Mouse (Mus musculus): ENCODE data around the gene Fam50b. TPM values are rescaled to one million over a fixed set of nuclear protein-coding genes. Genes with fewer than 3 reads are reported as not detected.

Fam50b gene
- not detected for polyA plus RNA-seq (2021)

DNA sequence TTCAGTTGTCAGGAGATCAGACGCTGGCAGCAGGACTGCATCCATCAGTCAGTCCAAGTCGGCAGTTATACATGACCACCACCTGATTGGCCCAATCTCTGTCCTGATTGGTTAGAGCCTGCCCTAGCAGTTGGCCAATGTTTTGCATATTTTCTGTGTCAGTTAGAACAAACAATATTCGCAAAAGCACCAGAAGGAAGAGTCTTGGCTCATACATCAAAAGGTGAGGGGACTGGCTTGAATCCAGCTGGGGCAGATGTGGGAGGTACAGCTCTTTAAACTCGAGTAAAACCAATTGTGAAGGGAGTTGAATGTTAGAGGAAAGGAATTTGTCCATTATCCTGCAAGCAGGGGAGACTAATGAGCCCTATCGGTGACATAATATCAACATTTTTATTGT, at the start of gene Fam50b:
Fam50b (plus strand) TSS at position 165 of the 400 bp plus-strand sequence.
- ATAC-seq (no peak), DNase-seq (ENCODE audit: low read depth, low spot score) (no peak)
- ChIA-PET POLR2A (interaction anchor here (0.9 to 1.6 kb wide), 2 partner anchors 12 to 82 kb away, joined by 3 to 4 read pairs; no protein-coding TSS in a partner anchor), CTCF (interaction anchor here (1.0 to 2.1 kb wide), 3 partner anchors 9 to 54 kb away, joined by 3 to 6 read pairs (median 4); no protein-coding TSS in a partner anchor)
- no peaks in the 10 kb centered on the region for H3K27me3 ChIP-seq
- no peak for TF ChIP-seq CTCF (IDR thresholded peaks at IDR 0.05)
- in situ Hi-C loops (cut with MboI; ENCODE audit: low pct_unique_long_range_greater_than_20kb): no loop called here

DNA sequence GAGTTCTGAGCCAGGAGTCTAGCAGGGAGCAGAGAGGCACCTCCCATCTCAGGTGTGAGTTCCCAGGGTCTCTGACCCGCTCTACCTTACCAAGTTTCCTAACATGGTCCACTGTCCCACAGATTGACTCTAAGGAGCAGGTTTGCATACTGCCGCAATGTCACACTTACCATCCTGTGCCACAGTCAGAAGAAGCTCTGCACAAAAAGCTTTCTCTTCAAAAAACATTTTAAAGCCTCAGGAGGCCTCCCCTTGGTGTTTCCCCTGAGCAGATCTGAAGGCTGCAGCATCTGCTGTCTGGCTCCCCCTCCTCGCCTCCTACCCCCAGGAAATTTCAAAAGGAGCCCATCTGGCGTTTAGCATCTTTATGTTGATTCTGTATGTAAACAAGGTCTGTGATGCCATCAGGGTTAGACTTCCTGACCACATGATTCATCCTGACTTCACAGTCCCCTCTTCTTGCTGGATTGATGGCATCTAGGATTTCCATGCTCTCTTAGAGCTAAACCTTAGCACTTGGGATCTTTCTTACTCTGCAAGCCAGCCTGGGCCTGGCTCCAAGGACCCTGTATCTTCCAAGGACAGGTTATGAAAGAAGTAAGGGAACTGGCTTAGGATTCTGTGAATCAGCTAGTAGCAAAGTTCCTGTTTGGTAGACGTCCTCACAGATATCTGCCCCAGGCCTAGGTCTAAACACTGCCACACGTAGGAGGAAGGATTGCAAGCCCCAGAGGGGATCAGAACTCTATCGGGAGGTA, 49.5 kb upstream of the Fam50b start:
- ATAC-seq: no peak
- in situ Hi-C loops (cut with MboI; ENCODE audit: low pct_unique_long_range_greater_than_20kb): no loop called here
- no peak for DNase-seq (ENCODE audit: low read depth, low spot score)
- no peak for TF ChIP-seq CTCF (IDR thresholded peaks at IDR 0.05)
- ChIA-PET CTCF (interaction anchor here (0.9 kb wide), 1 partner anchor 11 kb away, joined by 3 read pairs; no protein-coding TSS in a partner anchor), POLR2A (interaction anchor here (0.7 kb wide), 1 partner anchor 160 kb away, joined by 4 read pairs; no protein-coding TSS in a partner anchor)
- H3K27me3 ChIP-seq: no peaks in the 10 kb centered on the region

DNA sequence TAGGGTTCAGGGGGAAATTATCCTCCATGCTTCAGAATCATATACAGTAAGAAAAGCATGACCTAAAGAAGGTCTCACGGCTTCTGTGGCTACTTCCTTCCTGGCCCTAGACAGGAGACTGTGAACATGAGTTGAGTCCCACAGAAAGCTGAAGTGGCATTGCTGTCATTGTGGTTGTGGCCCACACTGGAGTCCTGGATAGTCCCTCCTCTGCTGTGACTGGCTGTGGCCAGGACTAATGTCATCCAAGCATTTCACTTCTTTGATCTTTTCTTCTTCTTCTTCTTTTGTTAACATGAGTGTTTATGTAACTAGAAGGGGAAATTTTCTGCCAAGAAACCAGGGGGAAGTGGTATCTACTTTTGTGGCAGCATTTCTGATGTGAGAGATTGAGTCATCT, 43.6 kb upstream of the Fam50b start:
- CTCF ChIA-PET: no interaction called here
- DNase-seq (ENCODE audit: low read depth, low spot score): no peak
- TF ChIP-seq CTCF (IDR thresholded peaks at IDR 0.05): no peak
- no peak for ATAC-seq
- POLR2A ChIA-PET: no interaction called here
- H3K27me3 ChIP-seq: no peaks in the 10 kb centered on the region
- in situ Hi-C loops (cut with MboI; ENCODE audit: low pct_unique_long_range_greater_than_20kb): no loop called here

DNA sequence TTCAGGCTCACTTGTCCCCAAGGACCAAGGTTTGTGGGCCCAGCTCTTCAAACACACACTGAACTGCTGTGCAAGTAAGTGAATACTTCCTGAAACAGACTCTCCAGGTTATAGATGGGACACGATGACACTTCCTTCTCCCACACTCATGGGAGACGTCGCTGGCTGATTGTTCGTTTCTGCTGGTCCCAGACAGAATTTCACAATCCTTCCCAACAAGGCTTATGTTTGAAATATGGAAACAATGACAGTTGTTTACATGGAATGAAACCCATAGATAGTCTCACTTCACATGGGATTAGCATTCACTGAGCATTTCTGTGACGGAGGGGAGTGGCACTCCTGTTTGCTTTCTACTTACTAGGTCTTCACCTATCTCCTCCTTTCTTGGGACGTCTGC, 41.5 kb upstream of the Fam50b start:
- ATAC-seq (no peak), DNase-seq (ENCODE audit: low read depth, low spot score) (no peak)
- ChIA-PET POLR2A (interaction anchor here (0.9 kb wide), 1 partner anchor 41 kb away, joined by 3 read pairs; no protein-coding TSS in a partner anchor), CTCF (interaction anchor here (1.5 kb wide), 1 partner anchor 32 kb away, joined by 3 read pairs; no protein-coding TSS in a partner anchor)
- no peak for TF ChIP-seq CTCF (IDR thresholded peaks at IDR 0.05)
- in situ Hi-C loops (cut with MboI; ENCODE audit: low pct_unique_long_range_greater_than_20kb): no loop called here
- H3K27me3 ChIP-seq: no peaks in the 10 kb centered on the region

DNA sequence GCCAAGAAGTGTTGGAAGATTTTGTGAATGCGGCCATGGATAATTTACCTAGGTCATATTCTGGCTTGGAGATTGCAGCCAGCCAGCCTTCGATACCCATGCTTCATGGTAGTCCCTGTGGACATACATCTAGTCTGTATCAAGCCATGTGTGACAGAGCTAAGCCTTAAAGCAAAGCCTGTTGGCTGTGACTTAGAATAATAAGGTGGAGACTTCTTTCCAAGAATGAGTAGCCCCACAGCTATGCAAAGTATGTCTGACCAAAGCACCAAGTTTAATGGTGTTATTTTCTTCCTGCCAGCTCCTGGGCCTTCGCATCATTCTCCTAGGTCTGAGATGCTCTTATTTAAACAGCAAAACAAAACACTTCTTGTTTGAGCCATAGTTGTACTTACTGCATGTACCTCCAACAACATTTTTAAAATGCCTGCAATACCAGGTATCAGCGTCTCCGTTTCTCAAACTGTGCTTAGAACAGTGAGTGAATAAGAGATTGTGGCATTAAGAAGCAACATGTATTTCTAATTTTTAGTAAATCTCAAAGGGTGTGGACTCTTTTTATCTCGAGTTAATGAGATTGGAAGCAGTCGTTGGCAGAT, 37.8 kb upstream of the Fam50b start:
- ChIA-PET POLR2A (no interaction called here), CTCF (interaction anchor here (1.2 kb wide), 2 partner anchors 11 to 21 kb away, joined by 3 to 4 read pairs; no protein-coding TSS in a partner anchor)
- H3K27me3 ChIP-seq: no peaks in the 10 kb centered on the region
- DNase-seq (ENCODE audit: low read depth, low spot score): peak; percentile 79
- ATAC-seq: peak; percentile 90
- in situ Hi-C loops (cut with MboI; ENCODE audit: low pct_unique_long_range_greater_than_20kb): no loop called here
- TF ChIP-seq CTCF (IDR thresholded peaks at IDR 0.05): no peak

DNA sequence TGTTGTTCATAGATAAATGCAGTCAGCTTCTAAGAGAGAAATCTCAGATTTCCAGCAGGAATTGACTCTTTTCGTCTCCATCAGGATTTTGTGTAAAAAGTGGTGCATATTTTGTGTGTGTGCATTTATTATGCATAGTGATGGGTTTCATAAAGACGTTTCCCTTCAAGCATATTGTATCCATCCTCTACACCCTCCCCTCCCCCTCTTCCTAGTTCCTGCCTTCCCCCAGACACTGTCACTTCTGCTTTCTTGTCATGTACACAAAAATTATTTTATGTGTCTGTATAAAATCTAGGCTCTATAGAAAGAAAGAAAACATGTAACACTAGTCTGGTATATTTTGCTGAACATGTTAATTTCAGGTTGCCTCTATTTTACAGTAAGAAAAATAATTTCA, 34.6 kb upstream of the Fam50b start:
- ChIA-PET CTCF (no interaction called here), POLR2A (interaction anchor here (0.9 to 1.3 kb wide), 2 partner anchors 48 to 56 kb away, joined by 3 to 10 read pairs; no protein-coding TSS in a partner anchor)
- H3K27me3 ChIP-seq: no peaks in the 10 kb centered on the region
- in situ Hi-C loops (cut with MboI; ENCODE audit: low pct_unique_long_range_greater_than_20kb): no loop called here
- DNase-seq (ENCODE audit: low read depth, low spot score) (no peak), ATAC-seq (no peak)
- TF ChIP-seq CTCF (IDR thresholded peaks at IDR 0.05): no peak

DNA sequence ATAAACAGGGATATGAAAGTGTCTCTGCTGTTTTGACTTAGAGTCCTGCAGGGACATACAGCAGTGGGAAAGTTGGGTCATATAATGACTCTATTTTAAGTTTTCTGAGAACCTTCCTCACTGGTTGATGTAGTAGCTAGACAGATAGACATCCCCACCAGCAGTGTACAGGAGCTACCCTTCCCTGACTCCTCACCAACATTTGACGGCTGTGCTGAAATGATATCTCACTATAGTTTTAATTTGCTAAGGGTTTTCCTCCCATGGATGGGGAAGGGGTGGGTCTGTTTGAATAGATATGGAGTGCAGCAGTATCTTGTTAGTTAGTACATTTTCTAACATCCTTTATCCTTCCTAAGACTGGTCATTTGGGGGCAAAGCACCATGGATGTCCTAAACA, 34.0 kb upstream of the Fam50b start:
- no peak for TF ChIP-seq CTCF (IDR thresholded peaks at IDR 0.05)
- POLR2A ChIA-PET: interaction anchor here (0.9 kb wide), 1 partner anchor 48 kb away, joined by 3 read pairs; no protein-coding TSS in a partner anchor
- H3K27me3 ChIP-seq: no peaks in the 10 kb centered on the region
- in situ Hi-C loops (cut with MboI; ENCODE audit: low pct_unique_long_range_greater_than_20kb): no loop called here
- DNase-seq (ENCODE audit: low read depth, low spot score) (no peak), ATAC-seq (no peak)
- CTCF ChIA-PET: no interaction called here

DNA sequence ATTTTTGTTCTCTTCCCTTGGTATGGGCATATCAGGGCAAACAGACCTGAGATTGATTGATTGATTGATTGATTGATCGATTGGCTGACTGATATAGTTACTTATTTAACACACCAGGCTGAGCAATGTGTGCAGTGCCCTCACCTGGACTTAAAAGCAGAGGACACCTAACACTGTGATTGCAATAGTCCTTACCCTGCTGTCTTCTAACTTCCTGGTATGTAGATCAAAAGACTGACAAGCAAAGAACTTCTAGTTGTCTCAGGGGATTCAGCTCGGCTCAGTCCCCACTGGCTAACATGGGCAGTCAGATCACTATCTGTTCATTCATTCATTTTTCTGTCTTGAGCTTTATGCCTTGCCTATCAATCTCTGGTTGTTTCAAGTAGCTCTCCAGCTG, 31.3 kb upstream of the Fam50b start:
- no peak for DNase-seq (ENCODE audit: low read depth, low spot score)
- ATAC-seq: no peak
- no peaks in the 10 kb centered on the region for H3K27me3 ChIP-seq
- ChIA-PET POLR2A (interaction anchor here (1.5 kb wide), 1 partner anchor 52 kb away, joined by 4 read pairs; no protein-coding TSS in a partner anchor), CTCF (no interaction called here)
- TF ChIP-seq CTCF (IDR thresholded peaks at IDR 0.05): no peak
- in situ Hi-C loops (cut with MboI; ENCODE audit: low pct_unique_long_range_greater_than_20kb): no loop called here

DNA sequence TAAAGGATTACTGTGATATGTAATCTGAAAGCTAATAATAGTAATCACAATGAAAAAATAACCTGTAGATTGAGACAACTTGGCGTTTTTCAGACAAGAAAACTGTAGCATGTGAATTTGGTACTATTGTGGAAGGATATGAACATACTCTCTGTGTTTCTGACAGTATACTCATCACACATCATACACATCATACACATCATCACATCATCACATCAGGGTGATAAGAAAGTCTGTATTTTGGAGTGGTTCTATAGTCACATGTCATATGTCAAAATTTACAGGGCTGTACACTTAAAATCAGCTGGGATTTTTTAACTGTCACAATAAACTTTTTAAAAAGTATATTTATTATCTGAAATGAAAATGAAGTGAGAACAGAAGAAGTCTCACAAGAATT, 30.9 kb upstream of the Fam50b start:
- H3K27me3 ChIP-seq: no peaks in the 10 kb centered on the region
- in situ Hi-C loops (cut with MboI; ENCODE audit: low pct_unique_long_range_greater_than_20kb): no loop called here
- DNase-seq (ENCODE audit: low read depth, low spot score) (no peak), ATAC-seq (no peak)
- TF ChIP-seq CTCF (IDR thresholded peaks at IDR 0.05): no peak
- POLR2A ChIA-PET: interaction anchor here (1.5 kb wide), 1 partner anchor 52 kb away, joined by 4 read pairs; no protein-coding TSS in a partner anchor
- CTCF ChIA-PET: no interaction called here

DNA sequence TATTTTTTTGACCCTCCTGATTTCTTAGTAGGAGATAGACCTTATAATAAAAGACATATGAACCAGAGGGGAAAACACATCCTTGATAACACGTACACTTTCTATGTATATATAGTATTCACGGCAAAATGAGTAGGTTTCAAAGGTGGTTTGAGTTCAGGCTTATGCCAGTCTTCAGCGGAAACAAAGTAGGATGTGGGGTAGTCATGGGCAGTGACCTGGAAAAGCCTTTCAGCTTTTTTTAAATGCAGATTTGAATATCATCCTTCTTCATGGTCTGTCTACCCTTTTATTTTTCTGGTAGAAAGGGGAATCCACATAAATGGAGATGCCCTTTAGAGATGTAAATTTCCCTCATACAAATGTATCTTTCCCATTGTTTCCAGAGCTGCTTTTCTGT, 29.8 kb upstream of the Fam50b start:
- ChIA-PET POLR2A (no interaction called here), CTCF (no interaction called here)
- no peaks in the 10 kb centered on the region for H3K27me3 ChIP-seq
- no peak for TF ChIP-seq CTCF (IDR thresholded peaks at IDR 0.05)
- no peak for DNase-seq (ENCODE audit: low read depth, low spot score)
- no peak for ATAC-seq
- in situ Hi-C loops (cut with MboI; ENCODE audit: low pct_unique_long_range_greater_than_20kb): no loop called here

DNA sequence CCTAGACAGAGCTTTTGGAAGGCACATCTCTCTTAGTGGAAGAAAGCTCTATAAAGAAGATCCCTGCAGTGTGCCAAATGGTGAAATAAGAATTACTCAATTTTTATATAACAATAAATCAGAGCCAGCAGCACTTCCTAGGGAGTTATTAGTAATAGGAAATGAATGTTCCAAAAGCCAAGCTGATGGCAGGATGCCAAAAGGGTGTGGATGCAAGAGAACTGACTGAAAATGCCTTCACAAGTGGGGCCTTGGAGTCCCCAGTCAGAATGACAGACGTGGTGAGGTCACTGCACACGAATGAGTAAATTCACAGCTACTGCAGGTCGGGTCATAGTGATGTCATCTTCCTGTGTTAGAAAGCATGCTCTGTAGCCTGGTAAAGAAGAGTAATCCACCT, 25.7 kb upstream of the Fam50b start:
- no peak for TF ChIP-seq CTCF (IDR thresholded peaks at IDR 0.05)
- ChIA-PET CTCF (interaction anchor here (1.2 to 1.3 kb wide), 2 partner anchors 16 to 149 kb away, joined by 3 to 5 read pairs; no protein-coding TSS in a partner anchor), POLR2A (no interaction called here)
- in situ Hi-C loops (cut with MboI; ENCODE audit: low pct_unique_long_range_greater_than_20kb): no loop called here
- no peaks in the 10 kb centered on the region for H3K27me3 ChIP-seq
- DNase-seq (ENCODE audit: low read depth, low spot score) (peak; percentile 91), ATAC-seq (peak; percentile 51)

Measured in Patski (cell line).